Mouse (Mus musculus): ENCODE measurements at regions not wholly inside any gene's neighbourhood (a gene's known extent, or its start where the extent isn't known, plus 50 kb on each side); places are given as distances from the start of the nearest gene placed in this dataset.
A peak's percentile ranks its signal among the peaks of the same experiment; 100 is the strongest.

GRCm38 (mm10) chr9:86230673-86231350 lies 233.9 kb downstream of the Ube2cbp start:
- no peak for DNase-seq (ENCODE audit: low spot score in 2 of 2)

GRCm38 (mm10) chr9:86231692-86232091 lies 233.1 kb downstream of the Ube2cbp start:
- DNase-seq (ENCODE audit: low spot score in 2 of 2), result no peak

GRCm38 (mm10) chr9:86232174-86232573 lies 232.6 kb downstream of the Ube2cbp start:
- no peak for DNase-seq (ENCODE audit: low spot score in 2 of 2)

- DNase-seq (ENCODE audit: low spot score in 2 of 2), result peak in 1 of 2 experiments; percentile 8
Measured at GRCm38 (mm10) chr9:86233775-86234174, 231.0 kb downstream of the Ube2cbp start.

GRCm38 (mm10) chr9:86238691-86239090 lies 226.1 kb downstream of the Ube2cbp start:
- no peak for DNase-seq (ENCODE audit: low spot score in 2 of 2)

GRCm38 (mm10) chr9:86240287-86240686 lies 224.5 kb downstream of the Ube2cbp start:
- DNase-seq (ENCODE audit: low spot score in 2 of 2), result no peak

- DNase-seq (ENCODE audit: low spot score in 2 of 2), result no peak
Measured at GRCm38 (mm10) chr9:86240896-86241295, 223.9 kb downstream of the Ube2cbp start.

GRCm38 (mm10) chr9:86250197-86250596 lies 214.6 kb downstream of the Ube2cbp start:
- DNase-seq (ENCODE audit: low spot score in 2 of 2), result no peak

- DNase-seq (ENCODE audit: low spot score in 2 of 2), result no peak
Measured at GRCm38 (mm10) chr9:86251331-86251730, 213.4 kb downstream of the Ube2cbp start.

Data from spleen, postnatal 36 days (tissue).